Mouse (Mus musculus) megakaryocyte, embryonic 14.5 days (primary cell): ENCODE measurements around the gene Cypt15.

Source experiments
- FLI1 ChIP-seq: IDR thresholded peaks from 2 replicates; pipeline ENCODE4 v1.6.1; 2012; ENCODE audit warnings: low read length, inconsistent platforms, mixed read lengths
- GATA1 ChIP-seq: IDR thresholded peaks from 3 replicates; pipeline ENCODE4 v1.6.1; 2012; ENCODE audit warnings: mixed read lengths, low read length, inconsistent platforms, borderline replicate concordance

- TF ChIP-seq GATA1 (no peak), FLI1 (no peak)
Measured at GRCm38 (mm10) chrX:39378830-39379229, 32.8 kb downstream of the Cypt15 start.
